Mouse (Mus musculus): ENCODE measurements around the gene A230072I06Rik.

Gene A230072I06Rik

DNA sequence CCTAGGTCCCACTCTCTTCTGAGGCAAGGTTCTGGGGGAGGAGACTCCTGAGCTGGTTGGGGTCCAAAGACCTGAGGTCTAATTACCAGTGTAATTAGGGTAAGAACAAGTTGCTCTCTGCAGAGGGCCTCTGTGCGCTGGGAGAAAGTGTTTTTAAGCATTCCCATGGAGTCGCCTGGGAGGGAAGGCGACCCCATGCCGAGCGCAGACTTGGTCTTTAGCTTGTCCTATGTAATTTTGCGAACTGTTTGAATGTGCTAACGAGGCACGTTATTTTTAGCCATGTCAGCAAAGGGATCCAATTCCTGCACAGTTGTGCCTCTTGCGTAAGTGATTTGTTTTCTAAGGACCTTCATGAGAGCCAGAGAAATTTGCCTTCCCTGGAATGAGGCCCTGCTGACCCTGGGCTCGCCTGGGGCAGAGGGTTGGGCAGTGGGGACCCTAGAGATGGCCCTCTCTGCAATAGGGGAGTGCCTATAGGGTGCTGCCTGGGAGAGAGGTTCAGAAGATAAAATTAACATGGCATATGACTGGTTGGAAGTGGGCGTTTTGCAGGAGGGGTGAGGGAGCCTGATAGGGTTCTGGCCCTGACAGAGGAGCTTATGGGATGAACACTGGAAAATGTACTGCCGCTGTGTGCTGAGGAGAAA is at the start of gene A230072I06Rik:
TSS of gene A230072I06Rik (plus strand) at position 157 of the 650 bp plus-strand sequence.
- no peak for DNase-seq (ENCODE audit: low read depth)

- DNase-seq (ENCODE audit: low read depth) = no peak
Observed at GRCm38 (mm10) chr8:12234039-12234438, 44.6 kb upstream of the A230072I06Rik start.

GRCm38 (mm10) chr8:12238775-12239174 is 39.8 kb upstream of the A230072I06Rik start:
- DNase-seq (ENCODE audit: low read depth) = no peak

DNA sequence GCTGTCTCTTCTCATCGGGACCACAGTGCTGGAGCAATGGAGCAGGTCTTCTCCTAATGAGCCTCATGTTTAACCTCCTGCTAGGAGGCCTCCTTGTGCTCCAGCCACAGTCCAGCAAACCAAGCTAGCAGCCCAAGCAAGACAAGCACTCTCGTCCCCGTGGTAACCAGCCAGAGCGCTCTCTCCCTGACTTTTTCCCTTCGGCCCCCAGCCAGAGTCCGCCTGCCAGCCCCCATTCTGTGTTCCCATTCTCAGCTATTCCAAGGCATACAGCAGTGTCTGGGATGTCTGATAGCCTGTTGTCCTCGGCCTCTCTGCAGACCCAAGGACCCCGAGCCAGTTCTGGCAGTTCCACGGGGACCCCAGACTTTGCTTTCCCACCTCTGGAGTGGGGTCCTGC is 38.5 kb upstream of the A230072I06Rik start:
- DNase-seq (ENCODE audit: low read depth) = no peak

DNA sequence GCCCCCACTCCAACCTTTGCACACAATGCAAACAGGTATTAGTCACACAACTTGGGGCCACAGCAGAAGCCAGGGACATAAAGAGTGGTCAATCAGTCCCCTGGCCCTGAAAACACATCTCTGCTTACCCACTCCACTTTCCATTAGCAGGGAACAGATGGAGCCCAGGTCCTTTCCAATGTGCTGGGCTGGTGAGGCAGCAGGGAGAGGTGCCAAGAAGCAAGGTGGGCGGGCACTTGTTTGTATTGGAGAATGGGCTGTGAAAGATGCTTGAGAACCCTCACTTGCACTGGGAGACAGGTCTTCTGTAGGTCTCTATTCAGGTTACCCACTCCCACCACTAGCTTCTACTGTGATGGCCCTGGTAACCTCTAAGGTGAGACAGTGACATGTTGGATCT is 34.9 kb upstream of the A230072I06Rik start:
- DNase-seq (ENCODE audit: low read depth) = no peak

DNA sequence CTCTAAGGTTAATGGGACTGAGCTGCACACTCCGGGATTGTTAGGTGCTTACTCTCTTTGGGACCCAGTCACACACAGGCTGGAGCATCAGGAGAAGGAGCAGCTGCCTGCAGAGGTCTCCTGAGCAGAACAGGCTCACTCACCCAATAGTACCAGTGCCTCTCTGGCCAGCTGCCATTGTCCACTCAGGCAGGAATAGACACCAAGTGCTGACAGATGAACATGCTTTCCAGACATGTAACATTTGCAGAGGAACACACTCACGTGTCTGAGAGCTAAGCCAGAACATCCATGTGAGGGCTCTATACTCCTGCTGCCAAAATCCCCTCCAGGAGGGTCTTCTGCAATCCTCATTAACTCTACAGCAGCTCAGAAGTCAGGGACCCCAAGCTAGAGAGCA is 18.7 kb upstream of the A230072I06Rik start:
- no peak for DNase-seq (ENCODE audit: low read depth)

- no peak for DNase-seq (ENCODE audit: low read depth)
Observed at GRCm38 (mm10) chr8:12260476-12261029, 18.1 kb upstream of the A230072I06Rik start.

- DNase-seq (ENCODE audit: low read depth) = no peak
Observed at GRCm38 (mm10) chr8:12261556-12261955, 17.1 kb upstream of the A230072I06Rik start.

DNA sequence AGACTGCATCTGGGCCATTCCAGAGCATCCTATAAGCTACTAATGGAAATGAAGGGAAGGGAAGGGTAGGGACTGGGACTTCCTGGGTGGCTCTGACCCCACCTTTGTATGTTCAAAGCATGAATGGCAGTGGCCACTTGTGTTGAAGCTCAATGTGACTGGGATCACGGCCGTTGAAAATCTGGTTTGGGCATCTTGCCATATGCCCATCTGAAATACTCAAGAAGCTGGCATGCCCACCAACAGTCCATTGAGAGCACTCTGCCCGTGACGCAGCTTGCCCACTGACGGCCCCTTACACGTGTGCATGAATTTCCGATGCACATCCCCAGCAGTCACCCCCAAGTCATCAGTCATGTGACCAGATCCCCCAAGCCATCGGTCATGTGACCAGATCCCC is 13.6 kb upstream of the A230072I06Rik start:
- DNase-seq (ENCODE audit: low read depth) = no peak

DNA sequence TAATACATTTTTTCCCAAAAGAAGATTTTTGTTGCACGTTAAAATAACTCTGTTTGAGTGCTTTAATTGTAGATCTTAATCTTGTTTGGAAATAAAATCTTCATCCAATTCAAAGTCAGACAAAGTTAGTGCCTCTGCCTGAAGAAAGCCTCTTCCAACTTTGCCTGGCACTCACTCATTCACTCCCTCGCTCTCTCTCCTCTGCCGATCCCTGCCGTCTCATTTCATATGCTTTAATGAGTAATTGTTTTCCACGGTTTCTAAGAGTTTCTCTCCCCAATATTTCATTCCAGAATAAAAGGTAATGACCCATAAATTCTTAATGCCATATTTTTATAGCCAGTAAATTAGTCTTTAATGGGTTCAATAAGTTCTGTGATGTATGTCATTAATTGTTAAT is 10.8 kb upstream of the A230072I06Rik start:
- no peak for DNase-seq (ENCODE audit: low read depth)

DNA sequence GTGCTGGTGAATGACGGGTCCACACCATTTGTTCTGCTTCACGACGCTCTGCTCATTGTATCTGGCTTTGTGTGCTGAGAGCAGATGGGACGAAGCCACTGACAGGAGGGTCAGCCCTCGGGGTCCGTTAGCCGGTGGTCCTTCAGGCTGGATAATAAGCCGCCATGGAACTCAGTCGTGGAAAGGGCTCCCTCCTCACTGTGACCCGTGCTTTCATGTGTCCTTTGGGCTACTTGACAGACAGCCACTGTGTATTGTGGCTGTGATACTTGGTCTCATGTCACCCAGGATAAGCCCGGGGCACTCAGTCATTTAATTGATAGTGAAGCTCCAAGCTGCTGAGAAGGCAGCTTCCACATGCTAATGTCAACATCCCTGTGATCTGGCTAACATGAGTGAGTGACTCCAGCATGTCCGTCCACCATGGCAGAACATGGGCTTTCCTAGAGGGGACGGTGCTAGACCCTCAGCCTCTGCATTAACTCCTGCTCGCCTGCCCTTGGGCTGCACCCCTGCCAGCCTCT is 10.3 kb upstream of the A230072I06Rik start:
- DNase-seq (ENCODE audit: low read depth) = no peak

DNA sequence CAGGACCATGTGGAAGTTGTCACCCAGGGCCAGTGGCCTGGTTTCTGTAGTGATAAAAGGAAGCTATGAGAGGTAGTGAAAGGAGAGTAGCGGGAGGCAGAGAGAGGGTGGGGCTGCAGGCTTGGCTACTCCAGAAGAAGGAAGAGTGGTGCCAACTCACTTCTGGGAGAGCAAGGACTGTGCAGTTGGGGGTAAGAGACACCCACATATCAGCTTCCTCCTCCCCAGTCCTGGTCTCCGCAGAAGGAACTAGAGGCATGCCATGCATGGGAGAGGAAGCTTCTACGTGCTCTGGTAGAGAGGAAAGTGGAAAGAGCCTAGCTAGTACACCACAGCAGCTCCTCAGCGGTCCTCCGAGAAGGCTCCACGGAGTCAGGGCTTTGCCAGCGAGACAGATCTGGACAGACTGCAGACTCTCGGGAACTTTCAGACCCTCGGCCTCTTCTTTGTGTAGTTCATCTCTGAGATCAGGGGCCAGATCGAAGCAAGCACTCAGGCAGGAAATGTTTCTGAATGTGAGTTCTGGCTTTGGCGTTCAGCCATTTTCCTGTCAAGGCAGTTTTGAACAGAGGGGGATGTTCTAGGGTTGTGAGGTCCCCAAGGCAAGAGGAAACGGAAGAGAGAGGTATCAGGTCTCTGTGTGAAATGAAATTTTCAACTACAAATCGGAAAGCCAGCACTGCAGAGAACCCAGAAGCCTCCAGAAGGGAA is 1.0 kb downstream of the A230072I06Rik start:
- no peak for DNase-seq (ENCODE audit: low read depth)

GRCm38 (mm10) chr8:12282128-12282527 is 3.5 kb downstream of the A230072I06Rik start:
- DNase-seq (ENCODE audit: low read depth) = no peak

DNA sequence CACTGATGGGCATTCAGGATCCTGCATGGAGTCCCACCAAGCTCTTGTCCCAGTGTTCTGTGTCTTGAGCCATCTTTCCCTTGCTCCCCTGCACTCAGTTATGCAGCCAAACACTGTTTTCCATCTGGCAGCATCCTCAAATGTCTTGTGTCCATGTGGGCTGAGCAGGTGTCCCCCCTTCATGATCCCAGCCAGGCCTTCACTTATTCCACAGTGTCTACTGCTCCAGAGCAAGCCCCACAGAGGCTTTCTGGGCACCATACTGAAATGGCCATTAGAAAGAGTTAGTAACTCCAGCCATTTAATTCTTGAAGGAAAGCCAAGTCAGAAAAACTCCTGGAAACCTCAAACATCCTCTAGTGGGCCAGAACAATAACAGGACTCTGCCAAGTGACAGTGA is 11.9 kb downstream of the A230072I06Rik start:
- DNase-seq (ENCODE audit: low read depth) = no peak

DNA sequence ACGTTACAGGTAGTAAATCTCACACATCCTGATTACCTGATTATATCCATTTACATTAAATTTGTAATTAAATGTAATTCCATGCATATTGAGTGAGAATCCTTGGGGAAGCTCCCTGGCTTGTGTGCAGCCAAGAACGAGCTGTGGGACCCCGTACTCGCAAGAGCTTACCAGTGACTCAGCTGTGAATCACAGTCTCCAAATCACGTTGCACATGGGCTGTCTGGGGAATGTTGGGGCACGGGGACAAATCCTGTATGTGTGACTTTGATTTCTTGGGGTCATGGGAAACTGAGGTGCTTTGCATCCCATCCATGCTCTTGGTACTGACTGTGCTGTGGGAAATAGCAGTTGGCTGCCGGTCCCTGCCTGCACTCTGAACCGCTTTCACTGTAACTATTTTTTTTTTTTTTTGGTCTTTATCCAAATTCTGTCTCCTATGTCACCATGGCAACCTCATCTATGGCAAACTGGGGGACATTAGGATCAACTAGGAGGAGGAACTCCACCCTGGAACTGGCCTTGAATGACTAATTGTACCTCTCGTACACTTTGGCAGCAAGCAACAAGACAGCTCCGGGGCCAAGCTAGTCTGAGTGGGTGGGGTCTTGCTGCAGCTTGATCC is 19.8 kb downstream of the A230072I06Rik start:
- no peak for DNase-seq (ENCODE audit: low read depth)

DNA sequence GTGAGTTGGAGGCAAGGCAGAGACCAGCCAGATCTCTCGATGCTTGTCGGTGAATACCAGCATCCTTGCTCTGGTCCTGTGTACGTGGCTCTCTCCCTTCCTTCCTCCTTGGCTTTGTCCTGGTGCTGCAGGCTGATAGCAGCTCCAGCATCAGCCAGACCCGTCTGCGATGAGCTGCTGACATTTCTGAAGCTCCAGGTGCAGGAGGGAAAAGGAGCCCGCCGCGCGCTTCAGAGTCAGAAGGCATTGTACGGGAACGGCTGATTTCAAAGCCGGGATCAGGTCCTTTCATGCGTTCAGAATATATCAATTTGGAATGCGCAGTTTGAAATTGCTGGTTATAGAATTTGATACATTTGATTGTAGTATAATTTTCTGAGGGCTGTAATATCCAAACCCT is 23.4 kb downstream of the A230072I06Rik start:
- DNase-seq (ENCODE audit: low read depth) = no peak

DNA sequence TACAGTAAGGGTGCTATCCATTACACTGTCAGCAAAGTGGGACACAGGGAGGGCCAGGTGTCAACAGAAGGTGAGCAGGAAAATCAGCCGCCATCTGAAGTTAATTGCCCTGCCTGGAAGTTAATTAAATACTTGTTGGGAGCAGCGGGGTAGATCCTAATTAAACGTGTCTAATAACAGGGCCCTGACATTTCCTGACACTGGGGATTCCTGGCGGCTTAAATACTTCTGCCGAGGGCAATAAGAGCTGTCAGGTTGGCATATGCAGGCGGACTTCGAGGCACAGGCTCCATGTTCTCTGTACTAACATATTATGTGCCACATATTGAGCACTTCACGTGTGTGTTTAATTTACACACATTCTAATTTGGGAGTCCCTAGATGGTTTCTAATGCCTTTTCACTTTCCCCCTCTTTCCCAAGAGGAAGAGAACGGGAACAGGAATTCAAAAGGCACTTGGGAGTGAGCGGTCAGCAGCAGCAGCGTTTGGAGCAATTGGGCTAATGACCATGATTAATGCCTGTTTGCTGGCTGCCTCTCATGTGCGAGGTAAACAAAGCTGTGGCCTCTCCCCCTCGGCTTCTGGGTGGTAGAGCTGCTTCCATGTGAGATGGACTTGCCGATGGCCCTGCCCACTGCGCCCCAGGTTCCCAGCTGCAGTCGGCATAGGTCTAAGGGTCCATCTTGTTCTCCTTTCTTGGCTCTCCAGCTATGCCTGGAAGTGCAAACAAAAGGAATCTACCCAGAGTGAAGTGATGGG is 34.5 kb downstream of the A230072I06Rik start:
- no peak for DNase-seq (ENCODE audit: low read depth)

- no peak for DNase-seq (ENCODE audit: low read depth)
Observed at GRCm38 (mm10) chr8:12314258-12314657, 35.6 kb downstream of the A230072I06Rik start.

- no peak for DNase-seq (ENCODE audit: low read depth)
Observed at GRCm38 (mm10) chr8:12315177-12315576, 36.6 kb downstream of the A230072I06Rik start.

GRCm38 (mm10) chr8:12319755-12320455 is 41.3 kb downstream of the A230072I06Rik start:
- no peak for DNase-seq (ENCODE audit: low read depth)

GRCm38 (mm10) chr8:12322071-12322470 is 43.5 kb downstream of the A230072I06Rik start:
- DNase-seq (ENCODE audit: low read depth) = no peak

Measured in induced T-regulatory cell, adult 2 months (primary cell).